Mouse (Mus musculus) spleen, adult 2 months (tissue): ENCODE measurements around the gene Fuca1. TPM values are rescaled to one million over a fixed set of nuclear protein-coding genes. Genes with fewer than 3 reads are reported as not detected.

Source experiments
- DNase-seq, 2 experiments: peaks; one replicate each; pipeline versions ENCODE4 v3.0.0 to v3.0.0-alpha.2; 2012 to 2021; ENCODE audit warnings: low spot score in 2 of 2, low read depth in 1 of 2
- H3K27ac ChIP-seq: fragments of 200-500 bp; 2 replicates; pipeline ENCODE4 v1.5.1; 2012; ENCODE audit warnings: low read length, inconsistent platforms; ENCODE audit not compliant: insufficient read depth
- H3K27me3 ChIP-seq: fragments of 200-500 bp; 2 replicates; pipeline ENCODE4 v1.6.1; 2012; ENCODE audit warnings: mild to moderate bottlenecking, moderate library complexity, low read length, inconsistent platforms; ENCODE audit not compliant: control insufficient read depth, insufficient read depth
- H3K36me3 ChIP-seq: fragments of 200-500 bp; 2 replicates; pipeline ENCODE4 v1.6.1; 2012; ENCODE audit warnings: mild to moderate bottlenecking, low read length, inconsistent platforms; ENCODE audit not compliant: control insufficient read depth, insufficient read depth
- H3K4me1 ChIP-seq: fragments of 200-500 bp; 2 replicates; pipeline ENCODE4 v1.6.1; 2011; ENCODE audit warnings: inconsistent platforms; ENCODE audit not compliant: control insufficient read depth, insufficient read depth, insufficient read length
- H3K4me3 ChIP-seq: fragments of 200-500 bp; 2 replicates; pipeline ENCODE4 v1.5.1; 2011; ENCODE audit warnings: mild to moderate bottlenecking, inconsistent platforms; ENCODE audit not compliant: insufficient read depth, insufficient read length; ENCODE audit errors: extremely low read depth
- CTCF ChIP-seq: fragments of 200-500 bp; IDR thresholded peaks from 2 replicates; pipeline ENCODE4 v1.5.1; 2011; ENCODE audit warnings: mild to moderate bottlenecking, inconsistent platforms; ENCODE audit not compliant: insufficient read depth, insufficient read length, insufficient replicate concordance; ENCODE audit errors: extremely low read depth
- POLR2A ChIP-seq: fragments of 200-500 bp; IDR thresholded peaks from 2 replicates; pipeline ENCODE4 v1.6.1; 2011; ENCODE audit warnings: low read depth, low read length, inconsistent platforms
- WGBS: fragments of 180-500 bp; shearing (Covaris S2); methylation state at CpG from one replicate; pipeline ENCODE4 v1.1.7; 2018; 5-methylcytosine and 5-hydroxymethylcytosine counted together
- polyA plus RNA-seq: library from polyadenylated mRNA; depleted of rRNA; stranded (reverse); fragments of >200 nt; gene quantifications from 2 replicates; pipeline ENCODE4 v1.2.3, GENCODE M21; 2012

The Fuca1 gene
- polyA plus RNA-seq, 1 experiment: 45.7 TPM

DNA sequence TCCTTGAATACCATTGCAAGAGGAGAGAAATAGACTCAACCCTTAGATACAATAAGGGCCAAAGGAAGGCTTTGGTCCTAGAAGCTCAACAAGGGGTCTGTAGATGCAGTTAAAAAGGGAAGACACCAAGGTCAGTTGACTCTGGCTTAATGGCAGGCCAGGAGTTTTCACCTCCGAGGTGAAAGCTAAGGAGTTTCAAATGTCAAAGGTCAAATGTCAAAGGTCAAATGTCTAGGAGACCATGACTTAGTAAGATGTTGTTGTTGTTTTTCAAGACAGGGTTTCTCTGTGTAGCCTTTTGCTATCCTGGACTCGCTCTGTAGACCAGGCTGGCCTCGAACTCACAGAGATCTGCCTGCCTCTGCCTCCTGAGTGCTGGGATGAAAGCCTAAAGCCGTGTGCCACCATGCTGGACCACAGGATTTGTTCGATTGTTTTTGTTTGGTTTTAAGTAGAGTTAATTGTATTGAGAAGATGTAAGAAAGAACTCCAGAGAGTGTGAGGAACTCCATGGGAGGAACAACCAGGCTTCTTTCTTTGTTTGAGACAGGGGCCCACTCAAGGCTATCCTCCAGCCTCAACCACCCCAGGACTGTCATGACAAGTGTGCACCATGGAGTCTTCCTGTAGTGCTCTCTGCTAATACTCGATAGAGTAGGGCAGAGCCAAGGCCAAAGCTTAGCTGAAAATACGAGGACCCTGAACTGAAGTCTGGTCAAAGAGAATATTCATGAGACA lies 31.2 kb upstream of the Fuca1 start:
- no peak for DNase-seq
- Histone ChIP-seq H3K27me3 (no peaks in the 10 kb centered on the region), H3K4me1 (peaks cover 3% of the 10 kb centered on the region; the same call in 1 of the 2 replicates), H3K4me3 (no peak overlapping the region), H3K27ac (no peak overlapping the region), H3K36me3 (no peaks in the 10 kb centered on the region)
- TF ChIP-seq CTCF (no peak), POLR2A (no peak)
- WGBS: 86% methylated on average over 7 of the region's 7 CpGs

GRCm38 (mm10) chr4:135889884-135890283 lies 30.7 kb upstream of the Fuca1 start:
- Histone ChIP-seq H3K4me1 (peaks cover 5% of the 10 kb centered on the region; the same call in 1 of the 2 replicates), H3K4me3 (no peak overlapping the region), H3K36me3 (no peaks in the 10 kb centered on the region), H3K27me3 (no peaks in the 10 kb centered on the region), H3K27ac (no peak overlapping the region)
- 4% methylated on average over 4 of the region's 4 CpGs for WGBS
- TF ChIP-seq CTCF (peak; percentile 95; the same call in 1 of the 2 replicates), POLR2A (no peak)
- peak; percentile 73 to 86 for DNase-seq

- H3K4me1 ChIP-seq: peaks cover 5% of the 10 kb centered on the region; the same call in 1 of the 2 replicates
- no peak for DNase-seq
- TF ChIP-seq POLR2A (no peak), CTCF (no peak)
- 73% methylated on average over 2 of the region's 2 CpGs for WGBS
- no peak overlapping the region for H3K27ac ChIP-seq
- H3K27me3 ChIP-seq: no peaks in the 10 kb centered on the region
- H3K36me3 ChIP-seq: no peaks in the 10 kb centered on the region
- H3K4me3 ChIP-seq: no peak overlapping the region
Observed at GRCm38 (mm10) chr4:135891539-135891938, 29.0 kb upstream of the Fuca1 start.

GRCm38 (mm10) chr4:135892884-135893283 lies 27.7 kb upstream of the Fuca1 start:
- no peak for DNase-seq
- no peak overlapping the region for H3K27ac ChIP-seq
- peaks cover 12% of the 10 kb centered on the region for H3K4me1 ChIP-seq
- H3K36me3 ChIP-seq: no peaks in the 10 kb centered on the region
- TF ChIP-seq POLR2A (no peak), CTCF (peak; percentile 10; the same call in 1 of the 2 replicates)
- WGBS: 74% methylated on average over 4 of the region's 4 CpGs
- H3K27me3 ChIP-seq: no peaks in the 10 kb centered on the region
- H3K4me3 ChIP-seq: no peak overlapping the region

GRCm38 (mm10) chr4:135895071-135895571 lies 25.4 kb upstream of the Fuca1 start, which contains the start of gene Cnr2:
Gene Cnr2, plus strand, starts transcription at chr4:135895394.
- no peaks in the 10 kb centered on the region for H3K36me3 ChIP-seq
- TF ChIP-seq POLR2A (no peak; the same call in 1 of the 2 replicates), CTCF (no peak)
- peak in 1 of 2 experiments; percentile 62 for DNase-seq
- no peaks in the 10 kb centered on the region for H3K27me3 ChIP-seq
- WGBS: 7% methylated on average over 8 of the region's 8 CpGs
- peak within 1 kb of the TSS; percentile 92 for H3K27ac ChIP-seq
- H3K4me3 ChIP-seq: peak within 1 kb of the TSS; percentile 71
- H3K4me1 ChIP-seq: peaks cover 23% of the 10 kb centered on the region

GRCm38 (mm10) chr4:135896157-135896556 lies 24.4 kb upstream of the Fuca1 start:
- no peak for TF ChIP-seq CTCF
- peak; percentile 22; the same call in 1 of the 2 replicates for TF ChIP-seq POLR2A
- DNase-seq: peak in 1 of 2 experiments; percentile 63
- peak overlapping the region; percentile 71 for H3K4me3 ChIP-seq
- H3K4me1 ChIP-seq: peaks cover 23% of the 10 kb centered on the region
- no peaks in the 10 kb centered on the region for H3K36me3 ChIP-seq
- peak overlapping the region; percentile 92 for H3K27ac ChIP-seq
- H3K27me3 ChIP-seq: no peaks in the 10 kb centered on the region
- WGBS: 11% methylated on average over 6 of the region's 6 CpGs

- DNase-seq: peak; percentile 75 to 89
- Histone ChIP-seq H3K27ac (peak overlapping the region; percentile 92), H3K36me3 (no peaks in the 10 kb centered on the region; the same call in 1 of the 2 replicates), H3K27me3 (no peaks in the 10 kb centered on the region), H3K4me3 (peak overlapping the region; percentile 19; the same call in 1 of the 2 replicates), H3K4me1 (peaks cover 31% of the 10 kb centered on the region)
- 13% methylated on average over 9 of the region's 9 CpGs for WGBS
- TF ChIP-seq POLR2A: peak; percentile 71
- TF ChIP-seq CTCF: no peak
Observed at GRCm38 (mm10) chr4:135898380-135899049, 22.0 kb upstream of the Fuca1 start.
